Mouse (Mus musculus) kidney, postnatal 14 days (tissue): ENCODE results near the gene Atp2b2.

Source experiments
- DNase-seq: peaks from one replicate; pipeline ENCODE4 v3.0.0; 2022; ENCODE audit warnings: mixed read lengths

Gene Atp2b2

GRCm38 (mm10) chr6:114042332-114042731 lies at the start of gene Atp2b2:
TSS of gene Atp2b2 (minus strand) at chr6:114042613.
- no peak for DNase-seq

DNA sequence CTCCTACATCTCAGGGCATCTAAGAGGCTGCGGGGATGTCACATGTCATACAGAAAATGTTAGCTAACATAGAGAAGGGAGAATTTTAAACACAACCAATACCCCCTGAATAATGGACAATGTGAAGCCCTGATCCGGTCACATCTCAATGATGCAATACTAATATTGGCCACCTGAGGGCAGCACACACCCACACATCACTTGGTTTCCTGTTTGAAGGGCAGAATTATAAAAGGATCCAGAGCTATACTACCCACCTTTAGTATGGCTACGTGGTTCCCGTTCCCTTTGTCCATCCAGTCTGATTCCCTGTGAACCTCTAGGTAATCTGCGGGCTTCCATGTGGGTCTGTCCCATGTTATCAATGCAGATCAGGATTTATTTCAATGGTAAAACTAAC lies 47.2 kb upstream of the Atp2b2 start:
- peak; percentile 58 for DNase-seq

DNA sequence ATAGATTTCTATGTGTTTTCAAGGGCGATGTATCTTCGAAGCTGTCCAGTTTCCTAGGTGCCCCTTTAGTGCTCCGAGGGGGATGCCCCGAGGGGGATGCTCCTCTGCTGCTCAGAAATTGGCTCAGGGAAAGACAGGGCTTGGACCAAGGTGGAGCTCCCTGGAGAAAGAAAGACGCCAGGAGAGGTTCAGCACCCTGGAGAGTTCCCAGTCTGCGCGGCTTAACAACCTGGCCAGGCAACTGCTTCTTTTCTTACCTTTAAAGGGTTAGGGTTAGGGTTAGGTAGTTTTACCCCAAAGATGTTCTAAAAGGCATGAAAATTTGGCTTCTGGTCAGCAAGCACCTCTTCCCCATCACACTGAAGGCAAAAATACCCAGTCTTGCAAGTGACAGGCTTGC lies 44.7 kb upstream of the Atp2b2 start:
- DNase-seq: peak; percentile 21

DNA sequence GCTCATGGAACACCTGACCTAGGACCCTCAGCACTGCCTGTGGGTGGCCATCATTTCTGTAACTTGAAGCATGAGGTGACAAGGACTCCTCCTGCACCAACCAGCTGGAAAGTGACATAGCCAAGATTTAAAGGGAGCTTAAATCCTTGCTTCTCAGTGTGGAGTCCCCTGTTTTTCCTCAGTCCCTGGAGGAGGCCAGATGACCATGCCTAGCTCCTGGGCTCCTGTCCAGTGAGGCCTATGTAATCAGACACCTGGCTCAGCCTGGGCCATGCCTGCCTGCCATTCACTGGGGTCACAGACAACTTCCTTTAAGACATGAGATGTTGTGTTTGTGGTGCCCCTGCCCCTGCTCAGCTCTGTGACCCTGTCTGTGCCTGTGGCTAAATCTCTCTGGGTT lies 36.1 kb upstream of the Atp2b2 start:
- no peak for DNase-seq

DNA sequence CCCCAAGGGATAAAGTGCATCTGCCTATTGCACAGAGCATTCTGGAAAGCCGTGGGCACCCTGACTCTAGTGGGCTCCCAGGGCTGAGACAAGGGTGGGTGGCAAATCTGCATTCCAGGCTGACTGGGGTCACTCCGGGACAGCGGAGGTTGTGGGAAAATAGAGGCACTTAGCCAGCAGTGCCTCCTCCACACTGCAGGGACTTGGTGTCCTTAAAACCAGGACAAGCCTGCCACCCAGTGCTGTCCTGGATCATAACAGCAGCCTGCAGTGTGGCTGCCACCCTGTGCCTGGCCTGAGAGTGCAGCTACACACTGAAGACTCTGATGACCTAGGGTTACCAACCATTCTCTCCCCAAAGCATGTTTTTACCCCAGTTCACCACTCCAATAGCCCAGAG lies 34.1 kb upstream of the Atp2b2 start:
- DNase-seq: peak; percentile 21

DNA sequence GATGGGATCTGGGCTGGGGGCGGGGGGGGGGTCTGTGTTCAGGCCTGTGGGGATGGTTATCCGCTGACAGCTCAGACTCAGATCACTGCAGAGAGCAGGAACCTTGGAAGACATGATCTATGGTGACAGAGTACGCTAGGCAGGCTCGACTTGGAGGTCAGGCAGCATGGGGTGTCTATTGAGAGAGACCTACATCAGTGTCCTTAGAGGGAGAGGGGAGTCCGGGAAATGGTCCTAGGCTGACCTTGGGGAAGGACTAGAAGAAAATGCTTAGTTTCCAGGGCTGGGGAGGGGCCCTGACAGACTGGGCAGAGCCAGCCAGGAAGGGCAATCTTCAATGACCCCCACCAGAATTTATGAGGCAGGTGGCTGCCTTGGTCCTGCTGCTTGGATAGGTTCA lies 33.6 kb upstream of the Atp2b2 start:
- no peak for DNase-seq

GRCm38 (mm10) chr6:114074929-114075328 lies 32.5 kb upstream of the Atp2b2 start:
- no peak for DNase-seq

- DNase-seq: no peak
These were observed 31.8 kb upstream of the Atp2b2 start for GRCm38 (mm10) chr6:114074256-114074655.

DNA sequence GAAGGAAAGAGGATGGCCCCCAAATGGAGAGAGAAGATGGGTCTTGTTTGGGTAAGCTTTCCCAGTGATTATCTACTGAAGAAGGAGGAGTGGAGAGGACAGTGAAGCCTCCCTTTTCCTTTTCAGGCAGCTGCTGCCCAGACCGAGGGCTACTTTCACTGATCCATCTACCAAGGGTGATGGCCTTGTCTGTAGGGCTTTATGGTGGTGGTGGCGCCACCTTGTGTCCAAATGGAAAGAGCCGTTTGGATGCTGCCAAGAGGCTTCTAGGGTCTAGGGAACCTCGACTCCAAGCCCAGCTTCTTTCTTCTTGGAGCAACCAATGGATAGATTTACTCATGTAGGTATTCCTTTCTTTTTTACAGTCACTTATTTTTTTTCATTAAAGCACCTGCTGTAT lies 29.2 kb upstream of the Atp2b2 start:
- DNase-seq: peak; percentile 53

GRCm38 (mm10) chr6:114063100-114063499 lies 20.7 kb upstream of the Atp2b2 start:
- no peak for DNase-seq

- DNase-seq: no peak
These were observed 20.3 kb upstream of the Atp2b2 start for GRCm38 (mm10) chr6:114062688-114063087.

DNA sequence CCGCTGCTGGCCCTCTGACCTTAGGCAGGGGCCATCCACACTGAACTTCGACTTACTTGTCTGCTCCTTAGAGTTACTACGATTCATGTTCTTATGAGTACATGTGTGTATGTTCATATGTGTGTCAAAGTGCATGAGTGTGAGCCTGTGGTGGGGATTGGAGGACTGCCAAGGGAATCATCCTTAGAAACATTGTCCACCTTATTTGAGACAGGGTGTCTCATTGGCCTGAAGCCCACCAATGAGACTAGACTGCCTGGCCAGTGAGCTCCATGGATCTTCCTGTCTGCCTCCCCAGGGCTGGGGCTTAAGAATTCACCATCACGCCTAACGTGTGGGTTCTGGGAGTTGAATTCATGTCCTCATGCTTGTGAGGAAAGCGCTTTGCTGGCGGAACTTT lies 16.8 kb upstream of the Atp2b2 start:
- DNase-seq: no peak

- DNase-seq: no peak
These were observed 15.8 kb upstream of the Atp2b2 start for GRCm38 (mm10) chr6:114058030-114058808.

- DNase-seq: no peak
These were observed 12.9 kb upstream of the Atp2b2 start for GRCm38 (mm10) chr6:114055311-114055710.

DNA sequence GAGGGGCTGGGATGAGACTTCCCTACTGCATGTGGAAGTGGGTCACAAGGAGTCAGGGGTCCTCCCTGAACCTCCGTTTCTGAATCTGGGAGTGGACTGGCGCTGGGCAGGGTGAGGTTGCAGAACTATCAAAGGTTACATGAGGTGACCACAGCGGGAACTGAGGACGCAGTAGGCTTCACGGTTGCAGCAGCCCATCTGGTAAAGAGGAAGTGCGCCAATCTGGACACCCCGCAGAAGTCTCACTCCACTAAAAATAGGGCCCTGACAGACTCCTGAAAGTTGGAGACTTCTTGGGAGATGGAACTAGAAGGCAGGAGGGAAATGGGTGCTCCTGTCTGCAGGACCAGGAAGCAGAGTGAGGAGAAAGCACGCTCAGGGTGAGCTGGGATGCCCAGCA lies 2.5 kb upstream of the Atp2b2 start:
- DNase-seq: no peak

DNA sequence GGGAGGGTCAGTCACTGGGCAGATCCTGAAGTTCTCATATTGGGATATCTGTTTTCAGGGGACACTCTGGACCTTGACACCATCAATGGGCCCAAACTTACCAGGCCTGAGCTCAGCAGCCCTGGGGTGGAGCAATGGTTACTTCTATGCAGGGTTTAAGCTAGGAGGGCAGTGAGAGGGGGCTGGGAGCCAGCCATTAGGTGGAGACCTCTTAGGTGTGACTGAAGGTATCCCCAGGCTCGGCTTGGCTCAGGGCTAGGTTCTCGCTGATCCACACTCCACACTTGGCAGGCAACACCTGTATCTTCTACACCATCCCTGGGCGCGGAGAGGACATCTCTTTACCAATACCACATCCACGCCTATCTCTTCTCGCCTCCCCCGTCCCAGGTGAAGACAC lies 423 bp upstream of the Atp2b2 start:
- DNase-seq: no peak

DNA sequence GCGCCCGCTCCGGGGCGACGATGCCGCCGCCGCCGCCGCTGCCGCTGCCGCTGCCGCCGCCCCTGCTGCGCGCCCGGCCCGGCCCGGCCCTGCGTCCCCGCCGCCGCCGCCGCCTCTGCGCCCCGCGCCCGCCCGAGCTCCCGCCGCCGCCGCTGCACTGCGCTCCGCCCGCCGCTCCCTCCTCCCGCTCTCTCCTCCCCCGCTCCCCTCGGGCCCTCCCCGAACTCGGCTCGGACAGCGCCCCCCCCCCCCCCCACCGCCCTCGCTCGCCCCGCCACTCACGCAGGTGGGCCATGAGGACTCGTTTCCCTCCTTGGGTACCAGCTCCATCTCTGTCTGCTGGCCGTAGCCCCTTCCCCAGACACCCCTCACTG lies 515 bp downstream of the Atp2b2 start:
- DNase-seq: no peak

DNA sequence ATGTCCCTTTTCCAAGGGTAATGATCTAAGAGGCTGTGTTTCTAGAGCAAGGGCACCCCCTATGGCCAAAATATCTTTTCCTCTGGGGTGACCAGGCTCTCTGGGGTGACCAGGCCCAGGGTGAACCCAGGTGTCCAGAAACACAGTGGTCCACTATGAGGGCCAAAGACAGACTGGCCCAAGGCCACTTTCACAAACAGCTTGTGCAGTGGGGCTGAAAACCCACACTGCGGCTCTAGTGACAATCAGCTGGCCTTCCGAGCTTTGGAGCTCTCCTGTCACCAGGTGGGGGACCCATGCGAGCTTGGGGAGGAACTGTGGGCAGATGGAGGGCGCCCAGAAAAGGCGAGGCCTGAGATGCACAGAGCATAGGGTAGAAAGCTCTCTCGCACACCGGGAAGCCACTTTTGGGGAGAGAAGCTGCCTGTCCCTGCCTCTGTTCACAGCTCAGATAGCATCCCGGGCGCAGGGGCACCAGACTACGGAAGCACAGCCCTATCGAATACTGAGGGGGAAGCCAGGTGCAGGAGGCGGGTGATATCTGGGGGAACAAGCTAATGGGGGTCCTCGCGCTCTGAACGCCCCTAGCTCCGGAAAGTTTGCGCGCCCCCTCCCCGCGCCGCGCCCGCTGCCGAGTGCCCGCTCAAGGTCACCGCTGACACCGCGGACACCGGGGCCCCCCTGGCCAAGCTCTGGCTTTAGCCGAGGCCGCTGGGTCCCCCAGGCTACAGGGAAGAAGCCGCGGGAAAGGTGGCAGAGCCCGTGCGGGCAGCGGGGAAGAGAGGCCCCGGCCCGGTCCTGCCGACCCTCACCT lies 1.1 kb downstream of the Atp2b2 start:
- DNase-seq: peak; percentile 18

DNA sequence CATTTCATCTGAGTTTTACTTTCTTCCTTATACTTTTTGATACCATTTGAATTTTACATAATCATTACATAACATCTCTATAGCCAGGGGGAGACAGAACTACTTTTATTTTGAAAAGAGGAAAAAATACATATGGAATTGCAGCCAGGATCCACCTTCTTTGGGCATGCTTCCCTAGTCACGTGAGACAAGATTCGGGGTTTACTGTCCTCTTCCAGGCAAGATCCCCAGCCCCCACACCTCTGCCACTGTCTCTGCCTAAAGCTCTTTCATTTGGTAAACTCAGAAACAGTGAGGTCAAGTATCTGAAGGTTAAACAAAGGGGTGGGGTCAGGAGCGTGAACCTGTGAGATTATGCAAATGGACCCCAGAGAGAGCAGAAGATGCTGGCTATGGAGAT lies 6.7 kb downstream of the Atp2b2 start:
- no peak for DNase-seq

- no peak for DNase-seq
These were observed 9.6 kb downstream of the Atp2b2 start for GRCm38 (mm10) chr6:114032822-114033221.

- no peak for DNase-seq
These were observed 18.6 kb downstream of the Atp2b2 start for GRCm38 (mm10) chr6:114023794-114024193.

GRCm38 (mm10) chr6:114022104-114022503 lies 20.3 kb downstream of the Atp2b2 start:
- no peak for DNase-seq

DNA sequence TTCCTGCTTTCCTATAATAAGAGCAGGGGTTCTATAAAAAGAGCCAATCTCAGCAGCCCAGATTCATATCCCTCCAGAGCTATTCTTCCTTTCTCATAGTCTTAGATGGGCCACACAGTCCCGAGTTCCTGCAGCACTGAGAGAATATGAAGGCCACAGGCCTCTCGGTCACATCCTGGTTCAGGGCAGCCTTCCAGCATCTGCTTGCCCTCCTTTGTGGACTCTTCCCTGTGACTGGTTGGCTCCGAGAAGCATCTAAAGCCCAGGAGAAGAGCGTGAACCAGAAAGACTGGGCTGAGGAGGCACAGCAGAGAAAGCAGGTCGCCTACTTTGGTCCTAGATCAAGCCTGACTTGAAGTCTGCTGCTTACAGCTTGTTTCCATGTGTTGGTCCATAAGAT lies 28.6 kb downstream of the Atp2b2 start:
- no peak for DNase-seq

DNA sequence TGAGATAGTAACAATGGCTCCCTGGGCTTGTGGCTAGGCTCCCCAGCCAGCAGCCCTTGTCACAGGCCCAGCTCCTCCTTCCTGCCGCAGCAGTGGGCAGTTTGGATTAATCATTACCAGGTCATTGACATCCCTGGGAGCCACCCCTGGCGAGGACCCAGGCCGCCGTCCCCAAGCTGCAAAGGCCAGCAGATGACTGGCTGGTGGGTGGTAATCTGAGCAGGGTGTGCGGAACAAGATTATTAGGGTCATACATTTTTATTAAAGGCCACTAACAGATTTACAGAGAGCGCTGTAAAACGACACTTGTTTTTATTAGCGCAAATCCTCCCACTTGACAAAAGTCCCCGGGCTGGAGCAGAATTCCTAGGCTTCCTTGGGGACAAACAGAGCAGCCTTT lies 29.6 kb downstream of the Atp2b2 start:
- DNase-seq: peak; percentile 90
